Mouse (Mus musculus): Measurements from ENCODE around the gene Rab13.

Rab13 gene

DNA sequence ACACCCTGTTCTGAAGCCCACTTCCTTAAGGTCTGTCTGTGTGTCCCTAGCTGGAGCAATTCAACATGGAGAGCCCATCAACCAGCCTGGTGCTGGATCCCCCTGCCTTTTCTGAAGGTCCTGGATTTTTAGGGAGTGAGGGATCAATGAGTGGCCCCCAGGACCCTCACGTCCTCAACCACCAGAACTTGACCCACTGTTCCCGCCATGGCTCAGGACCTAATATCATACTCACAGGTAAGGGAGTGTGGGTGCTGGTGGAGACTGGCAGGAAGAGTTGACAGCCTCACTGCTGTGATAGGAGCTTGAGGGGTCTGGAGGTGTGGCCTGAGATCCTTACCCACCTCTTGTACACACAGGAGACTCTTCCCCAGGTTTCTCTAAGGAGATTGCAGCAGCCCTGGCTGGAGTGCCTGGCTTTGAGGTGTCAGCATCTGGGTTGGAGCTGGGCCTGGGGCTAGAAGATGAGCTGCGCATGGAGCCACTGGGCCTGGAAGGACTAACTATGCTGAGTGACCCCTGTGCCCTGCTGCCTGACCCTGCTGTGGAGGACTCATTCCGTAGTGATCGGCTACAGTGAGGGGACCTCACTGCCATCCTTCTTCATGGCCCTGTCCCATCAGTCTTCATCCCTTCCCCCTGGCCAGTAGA, 49.8 kb downstream of the Rab13 start:
- DNase-seq (ENCODE audit: low spot score): no peak

- DNase-seq (ENCODE audit: low spot score): no peak
Measured at GRCm38 (mm10) chr3:90264687-90265033, 51.2 kb downstream of the Rab13 start.

GRCm38 (mm10) chr3:90265034-90265931, 51.8 kb downstream of the Rab13 start, which contains the start of gene Dennd4b:
Gene Dennd4b, plus strand, starts transcription at chr3:90265185.
- DNase-seq (ENCODE audit: low spot score): peak; percentile 91

DNA sequence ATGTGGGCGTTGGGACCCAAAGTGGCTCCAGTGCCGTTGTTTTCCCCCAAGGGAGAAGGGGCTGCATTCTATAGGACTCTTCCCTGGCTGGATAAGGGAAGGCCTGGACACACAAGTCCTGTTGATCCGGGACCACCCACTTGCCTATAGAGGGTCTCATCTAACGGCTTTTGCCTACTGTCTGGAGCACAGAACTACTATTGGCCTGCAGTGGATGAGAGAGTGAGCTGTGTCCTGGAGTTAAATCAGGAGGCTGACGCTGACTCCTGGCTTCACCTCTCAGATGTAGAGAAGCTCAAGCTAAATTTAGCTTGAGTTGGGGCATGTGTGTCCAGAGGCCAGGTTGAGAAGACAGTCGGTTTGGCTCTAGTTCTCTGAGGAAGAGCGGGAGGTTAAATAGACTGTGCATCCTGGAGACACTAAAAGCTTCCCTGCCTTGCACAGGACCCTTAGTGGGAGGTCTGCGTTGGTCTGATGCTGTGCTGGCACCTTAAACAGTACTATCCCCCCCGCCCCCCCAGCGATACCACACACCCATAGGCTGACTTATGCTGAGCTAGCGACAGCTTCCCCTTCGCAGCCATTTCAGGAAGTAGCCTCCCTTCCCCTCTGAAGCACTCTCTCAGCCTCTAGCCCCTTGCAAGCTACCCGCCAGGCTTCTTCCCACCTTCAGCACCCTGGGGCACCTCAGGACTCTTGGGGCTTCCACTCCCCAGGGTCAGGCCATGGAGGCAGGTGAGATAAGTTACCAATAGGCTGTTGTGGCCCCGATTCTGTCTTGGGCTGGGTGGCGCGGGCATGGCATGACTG, 52.6 kb downstream of the Rab13 start:
- DNase-seq (ENCODE audit: low spot score): no peak

DNA sequence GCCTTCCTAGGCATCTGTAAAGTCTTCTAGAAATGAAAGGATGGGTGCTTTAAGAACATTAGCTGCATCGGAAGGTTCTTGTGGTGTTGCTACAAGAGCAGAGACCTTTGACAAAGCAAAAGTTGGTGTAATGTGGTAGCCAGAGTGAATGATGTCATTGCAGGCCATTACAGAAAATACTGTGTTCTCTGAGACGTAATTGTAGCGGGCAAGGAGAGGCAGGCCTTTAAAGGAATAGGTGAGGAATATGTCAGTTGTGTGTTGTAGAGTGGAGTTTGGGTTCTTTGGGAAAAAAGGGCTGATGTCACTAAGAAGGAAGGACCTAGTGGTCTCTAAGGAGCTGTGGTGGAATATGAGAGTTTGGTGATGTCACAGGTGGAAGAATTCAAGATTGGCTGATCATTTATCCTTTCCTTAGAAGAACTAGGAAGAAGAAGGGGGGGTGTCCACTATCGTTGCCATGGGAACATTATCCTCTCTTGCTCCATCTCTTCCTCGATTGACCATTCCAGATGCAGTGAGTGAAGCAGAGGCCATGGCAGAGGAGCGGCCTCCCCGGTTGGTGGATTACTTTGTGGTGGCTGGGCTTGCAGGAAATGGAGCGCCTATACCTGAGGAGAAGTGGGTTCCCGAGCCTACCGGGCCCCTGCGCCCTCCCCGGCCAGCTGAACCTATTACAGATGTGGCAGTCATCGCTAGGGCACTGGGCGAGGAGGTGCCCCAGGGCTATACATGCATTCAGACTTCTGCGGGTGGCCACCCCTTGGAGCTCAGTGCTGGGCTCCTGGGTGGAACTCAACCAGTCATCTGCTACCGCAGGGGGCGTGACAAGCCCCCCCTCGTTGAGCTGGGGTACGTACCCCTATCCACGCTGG, 53.6 kb downstream of the Rab13 start:
- DNase-seq (ENCODE audit: low spot score): peak; percentile 35

DNA sequence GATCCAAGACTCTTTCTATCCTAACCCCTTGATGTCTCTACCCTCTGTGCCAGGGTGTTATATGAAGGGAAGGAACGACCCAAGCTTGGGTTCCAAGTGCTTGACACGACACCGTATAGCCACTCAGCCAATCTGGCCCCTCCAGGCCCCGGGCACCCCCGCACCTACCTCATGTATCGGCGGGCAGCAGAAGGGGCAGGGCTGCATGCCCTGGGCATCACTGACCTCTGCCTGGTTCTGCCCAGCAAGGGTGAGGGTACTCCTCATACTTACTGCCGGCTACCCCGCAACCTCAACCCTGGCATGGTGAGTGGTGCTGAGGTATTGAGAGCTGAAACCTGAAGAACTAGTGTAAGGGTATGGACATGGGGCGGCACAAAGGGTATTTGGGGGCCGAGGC, 54.7 kb downstream of the Rab13 start:
- DNase-seq (ENCODE audit: low spot score): no peak

DNA sequence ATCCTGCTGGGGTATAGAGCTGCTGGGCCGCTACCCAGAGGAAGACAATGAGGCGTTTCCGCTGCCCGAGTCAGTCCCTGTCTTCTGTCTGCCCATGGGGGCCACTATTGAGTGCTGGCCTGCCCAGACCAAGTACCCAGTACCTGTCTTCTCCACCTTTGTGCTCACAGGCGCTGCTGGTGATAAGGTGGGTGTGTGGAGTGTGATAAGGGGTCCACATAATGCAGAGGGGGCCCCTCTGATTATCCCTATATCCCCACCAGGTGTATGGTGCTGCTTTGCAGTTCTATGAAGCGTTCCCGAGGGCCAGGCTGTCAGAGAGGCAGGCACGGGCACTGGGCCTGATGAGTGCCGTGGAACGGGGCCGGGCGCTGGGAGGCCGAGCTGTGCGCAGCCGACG, 55.5 kb downstream of the Rab13 start:
- no peak for DNase-seq (ENCODE audit: low spot score)

GRCm38 (mm10) chr3:90270784-90271183, 57.3 kb downstream of the Rab13 start:
- no peak for DNase-seq (ENCODE audit: low spot score)

GRCm38 (mm10) chr3:90272170-90272569, 58.7 kb downstream of the Rab13 start:
- no peak for DNase-seq (ENCODE audit: low spot score)

GRCm38 (mm10) chr3:90273855-90274254, 60.4 kb downstream of the Rab13 start:
- DNase-seq (ENCODE audit: low spot score): no peak

DNA sequence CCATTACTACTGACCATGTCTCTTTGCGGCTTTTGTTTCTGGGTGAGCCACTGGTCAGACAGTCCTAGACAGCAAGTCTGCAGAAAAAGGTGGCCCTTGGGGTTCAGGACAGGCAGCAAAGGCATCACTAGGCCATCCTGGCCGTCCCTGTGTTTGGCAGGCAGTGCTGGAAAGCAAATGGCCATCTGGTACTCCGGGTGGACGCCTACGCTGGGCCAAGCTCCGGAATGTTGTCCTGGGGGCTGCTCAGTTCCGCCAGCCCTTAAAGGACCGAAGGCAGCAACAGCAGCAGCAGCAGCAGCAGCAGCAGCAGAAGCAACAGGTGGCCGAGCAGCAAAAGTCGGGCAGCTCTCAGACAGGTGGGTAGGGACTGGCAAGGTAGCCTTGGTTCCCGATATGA, 61.8 kb downstream of the Rab13 start:
- no peak for DNase-seq (ENCODE audit: low spot score)

Data from adipocyte (in vitro differentiated cells).